Mouse (Mus musculus) adrenal gland, adult (tissue): Measurements from ENCODE around the gene Zfp36l2.

Experiments
- DNase-seq, 2 experiments: peaks; one replicate each; pipeline ENCODE4 v3.0.0; 2022 to 2023; ENCODE audit warnings: low spot score in 1 of 2; ENCODE audit not compliant: inconsistent age in 2 of 2

Zfp36l2 gene

GRCm38 (mm10) chr17:84179026-84179972 lies 8.4 kb downstream of the Zfp36l2 start:
- DNase-seq, result peak; percentile 5 to 17

DNA sequence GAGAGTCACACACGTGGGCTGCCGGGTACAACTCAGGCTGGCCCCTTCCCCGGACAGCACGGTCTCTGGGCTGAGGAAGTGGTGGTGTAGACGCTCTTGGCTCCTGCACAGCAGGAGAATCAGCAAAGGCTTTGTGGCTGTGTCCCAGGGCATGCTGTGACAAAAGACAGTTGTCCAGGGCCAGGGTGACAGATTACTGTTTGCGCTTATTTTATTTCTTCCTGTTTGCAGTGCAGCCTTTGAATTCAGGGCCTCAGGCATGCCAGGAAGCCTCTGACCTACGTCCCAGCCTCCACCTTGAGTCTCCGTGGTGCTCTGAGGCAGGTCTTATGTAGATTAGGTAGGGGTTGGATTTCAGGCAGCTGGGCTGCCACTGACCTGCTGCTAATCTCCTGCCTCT lies 10.3 kb downstream of the Zfp36l2 start:
- DNase-seq, result peak; percentile 34 to 67

DNA sequence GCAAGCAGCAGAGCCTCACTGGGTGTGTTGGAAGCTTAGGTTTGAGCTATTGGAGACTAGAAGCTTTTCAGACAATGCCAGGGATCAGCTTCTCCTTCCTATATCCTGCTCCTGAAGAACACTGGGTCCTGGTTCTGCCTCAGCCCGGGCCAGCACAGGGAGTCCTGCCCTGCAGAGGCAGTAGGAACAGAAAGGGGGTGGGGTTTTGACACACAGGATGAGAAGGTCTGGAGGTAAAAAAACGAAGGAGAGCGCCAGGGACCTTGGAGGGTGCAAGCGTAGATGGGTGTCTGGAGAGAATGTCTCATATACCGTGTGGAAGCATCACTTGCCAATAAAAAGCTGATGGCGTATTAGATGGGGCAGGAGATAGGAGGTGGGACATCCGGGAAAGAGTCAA lies 11.3 kb downstream of the Zfp36l2 start:
- peak; percentile 11 to 21 for DNase-seq

DNA sequence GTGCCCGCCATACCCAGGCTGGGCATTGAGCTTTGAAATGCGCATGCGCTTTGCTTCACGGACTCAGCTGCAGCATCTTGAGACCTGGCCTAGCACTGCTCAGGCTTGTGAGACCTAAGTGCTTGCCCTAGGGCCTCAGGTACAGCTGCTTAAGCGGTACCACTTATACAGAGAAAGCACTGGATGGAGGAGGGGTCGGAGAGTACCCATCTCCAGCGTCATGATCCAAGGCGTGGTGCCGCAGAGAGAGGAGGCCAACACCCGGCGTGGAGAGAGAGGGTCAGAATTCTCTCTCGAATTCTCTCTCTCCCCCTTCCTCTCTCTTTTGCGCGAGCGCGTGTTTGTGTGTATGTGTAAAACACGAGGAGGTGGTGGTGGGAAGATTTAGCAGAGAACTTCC lies 12.6 kb downstream of the Zfp36l2 start:
- peak in 1 of 2 experiments; percentile 4 for DNase-seq

DNA sequence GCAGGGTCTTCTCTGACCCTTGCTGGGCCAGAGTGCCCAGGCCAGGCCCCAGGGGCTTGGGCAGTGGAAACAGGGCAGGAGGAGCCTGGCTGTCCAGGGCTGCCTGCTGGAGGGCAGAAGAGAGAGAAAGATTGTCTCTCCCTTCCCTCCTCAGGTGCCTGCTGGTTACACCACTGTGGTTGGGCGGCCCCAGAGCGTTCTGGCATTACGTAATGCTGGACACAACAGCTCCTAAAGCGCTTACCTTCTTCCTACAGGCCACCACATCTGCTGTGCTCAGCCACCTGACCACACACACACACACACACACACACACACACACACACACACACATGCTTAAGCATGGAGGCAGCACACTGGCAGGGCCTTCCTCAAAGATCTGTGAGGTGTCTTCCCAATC lies 20.4 kb downstream of the Zfp36l2 start:
- DNase-seq, result peak in 1 of 2 experiments; percentile 1

DNA sequence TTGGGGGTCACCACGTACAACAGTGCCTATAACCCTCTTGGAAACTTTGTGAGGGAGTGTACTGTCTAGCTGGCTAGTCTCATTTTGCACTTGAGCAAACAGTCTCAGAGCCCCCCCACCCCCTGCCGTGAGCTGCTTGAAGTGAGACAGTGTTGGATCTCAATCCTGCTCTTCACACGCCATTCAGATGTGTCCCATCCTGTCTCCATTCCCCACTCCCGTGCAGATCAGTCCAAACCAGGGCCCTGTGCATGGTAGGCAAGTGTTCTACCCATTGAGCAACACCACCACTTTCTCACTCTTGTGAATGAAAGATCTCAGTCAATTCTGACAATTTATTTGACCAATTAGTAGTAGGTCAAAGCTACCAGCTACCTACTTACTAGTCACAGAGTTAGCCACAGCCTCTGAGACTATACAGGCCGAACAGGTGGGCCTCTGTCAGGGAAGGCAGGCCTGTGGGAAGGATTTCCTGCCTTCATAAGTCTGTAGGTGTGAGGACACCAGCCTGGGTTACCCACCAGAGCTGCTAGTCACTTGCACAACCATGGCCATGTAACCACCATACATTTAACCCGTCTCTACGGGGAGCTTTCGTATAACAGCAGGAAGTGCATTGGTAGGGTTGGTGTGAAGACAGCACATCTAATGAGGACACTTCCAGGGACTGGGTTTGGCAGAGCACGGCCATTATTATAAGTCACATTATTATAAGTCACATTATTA lies 21.4 kb downstream of the Zfp36l2 start:
- peak; percentile 2 to 16 for DNase-seq

DNA sequence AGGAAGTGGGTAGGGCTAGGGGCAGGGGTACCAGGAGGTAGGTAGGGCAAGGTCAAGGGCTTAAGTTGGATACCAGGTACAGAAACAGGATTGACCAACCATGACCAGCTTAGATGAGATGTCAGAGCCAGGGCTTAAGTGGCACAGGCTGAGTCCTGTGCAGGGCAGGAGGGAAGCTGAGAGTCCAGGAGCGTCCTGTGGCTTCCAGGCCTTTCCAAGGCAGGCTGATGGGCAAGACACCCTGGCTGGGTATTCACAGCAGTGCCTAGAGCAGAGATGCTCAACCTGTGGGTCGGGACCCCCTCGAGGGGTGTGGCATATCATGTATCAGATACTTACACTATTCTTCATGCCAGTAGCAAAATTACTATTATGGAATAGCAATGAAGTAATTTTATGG lies 22.0 kb downstream of the Zfp36l2 start:
- peak in 1 of 2 experiments; percentile 0 for DNase-seq

DNA sequence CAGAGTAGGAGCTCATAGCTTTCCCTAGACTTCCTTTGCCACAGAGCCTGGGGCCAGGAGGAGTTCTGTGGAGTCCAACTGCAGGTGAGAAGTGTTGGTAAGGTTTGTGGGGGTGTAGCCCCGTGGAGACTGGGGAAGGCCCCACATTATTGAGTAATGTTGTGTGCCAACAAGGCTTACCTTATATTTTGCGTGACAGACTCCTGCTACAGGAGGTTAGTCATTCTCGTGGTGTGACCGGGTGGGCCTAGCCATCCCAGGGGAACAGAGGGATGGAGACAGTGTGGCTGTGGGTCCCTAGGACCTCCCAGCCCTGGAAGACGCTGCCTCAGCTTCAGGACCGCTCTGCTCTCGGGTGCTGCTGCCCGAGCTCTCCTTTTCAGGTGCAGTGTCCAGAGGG lies 23.6 kb downstream of the Zfp36l2 start:
- peak in 1 of 2 experiments; percentile 2 for DNase-seq

DNA sequence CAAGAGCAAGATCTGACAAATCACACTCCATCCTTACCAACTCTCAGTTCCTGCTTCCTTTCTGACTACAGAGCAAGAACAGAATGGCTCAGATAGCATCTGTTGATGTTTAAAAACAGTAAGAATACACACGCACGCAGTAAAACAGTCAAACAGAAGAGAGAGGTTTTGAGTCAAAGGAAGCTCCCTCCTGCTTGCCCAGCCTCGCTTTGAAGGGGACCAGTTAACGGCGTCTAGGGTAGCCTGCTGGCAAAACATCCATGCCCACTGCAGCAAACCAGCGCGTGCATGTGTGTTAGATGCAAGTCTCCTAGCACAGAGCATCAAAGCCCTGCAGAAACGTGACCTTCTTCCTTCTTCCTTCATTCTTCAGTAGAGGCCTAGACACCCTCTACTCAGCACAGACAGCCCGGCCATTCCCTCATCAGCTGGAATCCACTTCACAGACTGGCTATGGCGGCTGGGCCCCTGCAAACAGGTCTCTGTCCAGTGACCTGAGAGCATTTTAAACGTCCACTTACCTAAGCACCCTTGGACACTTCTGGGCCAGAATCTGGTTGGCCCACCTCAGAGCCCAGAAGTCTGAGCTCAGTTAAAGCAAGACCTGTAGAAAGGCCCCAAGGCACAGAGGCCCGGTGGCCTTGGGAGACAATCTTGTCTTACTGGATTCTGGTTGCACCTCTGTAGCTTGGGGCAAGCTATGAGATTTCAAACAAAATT lies 24.5 kb downstream of the Zfp36l2 start:
- peak in 1 of 2 experiments; percentile 1 for DNase-seq

GRCm38 (mm10) chr17:84162211-84162760 lies 25.5 kb downstream of the Zfp36l2 start:
- peak in 1 of 2 experiments; percentile 2 for DNase-seq

GRCm38 (mm10) chr17:84161231-84161854 lies 26.4 kb downstream of the Zfp36l2 start:
- DNase-seq, result peak in 1 of 2 experiments; percentile 5

DNA sequence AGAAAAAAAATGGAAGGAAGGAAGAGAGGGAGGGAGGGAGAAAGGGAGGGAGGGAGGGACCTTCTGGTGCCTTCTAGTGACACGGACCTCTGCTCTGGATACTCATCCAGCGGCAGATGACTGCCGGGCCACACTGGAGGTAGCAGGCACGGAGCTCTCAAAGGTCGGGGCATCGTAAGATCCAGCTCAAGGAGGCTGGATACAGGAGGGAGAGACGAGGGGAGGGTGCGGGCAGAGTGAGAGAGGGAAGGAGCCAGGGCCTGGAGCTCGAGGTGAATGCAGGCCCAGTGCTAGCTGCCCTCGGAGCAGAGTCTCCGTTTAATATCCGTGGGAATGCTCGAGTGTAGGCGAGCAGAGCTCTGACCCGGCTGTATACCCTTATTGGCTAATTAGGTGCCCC lies 28.9 kb downstream of the Zfp36l2 start:
- no peak for DNase-seq

GRCm38 (mm10) chr17:84158461-84158795 lies 29.3 kb downstream of the Zfp36l2 start:
- no peak for DNase-seq

DNA sequence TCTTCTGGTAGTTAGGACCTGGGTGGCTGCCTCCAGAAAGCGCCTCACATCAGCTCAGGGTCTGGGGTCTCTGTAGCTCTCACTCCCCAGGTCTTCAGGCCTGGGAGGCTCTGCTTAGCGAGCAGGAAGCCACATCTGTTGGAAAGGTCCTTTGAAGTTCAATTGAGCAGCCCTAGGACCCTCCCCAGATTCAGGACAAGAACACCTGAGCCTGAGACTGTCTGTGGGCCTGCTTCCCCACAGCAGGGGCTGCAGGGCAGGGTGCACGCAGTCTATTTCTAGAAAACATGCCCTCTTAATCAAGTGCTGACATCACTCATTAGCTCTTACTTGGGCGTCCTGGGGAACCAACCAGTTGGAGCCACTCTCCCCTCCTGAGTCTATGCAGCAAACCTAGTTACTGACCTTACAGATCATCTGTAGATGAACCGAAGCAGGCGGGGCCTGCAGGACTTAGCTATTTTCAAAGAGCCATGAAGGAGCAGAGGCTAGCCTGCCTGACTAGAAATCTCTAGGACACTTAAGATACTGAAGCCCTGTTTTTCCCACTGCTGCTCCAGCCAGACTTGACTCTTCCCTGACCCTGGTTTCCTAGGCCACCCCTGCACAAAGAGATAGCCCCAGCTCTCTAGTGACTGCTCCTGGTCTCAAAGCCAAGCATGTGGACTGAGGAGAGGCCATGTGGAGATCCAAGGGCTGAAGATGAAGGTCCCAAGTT lies 29.8 kb downstream of the Zfp36l2 start:
- no peak for DNase-seq

DNA sequence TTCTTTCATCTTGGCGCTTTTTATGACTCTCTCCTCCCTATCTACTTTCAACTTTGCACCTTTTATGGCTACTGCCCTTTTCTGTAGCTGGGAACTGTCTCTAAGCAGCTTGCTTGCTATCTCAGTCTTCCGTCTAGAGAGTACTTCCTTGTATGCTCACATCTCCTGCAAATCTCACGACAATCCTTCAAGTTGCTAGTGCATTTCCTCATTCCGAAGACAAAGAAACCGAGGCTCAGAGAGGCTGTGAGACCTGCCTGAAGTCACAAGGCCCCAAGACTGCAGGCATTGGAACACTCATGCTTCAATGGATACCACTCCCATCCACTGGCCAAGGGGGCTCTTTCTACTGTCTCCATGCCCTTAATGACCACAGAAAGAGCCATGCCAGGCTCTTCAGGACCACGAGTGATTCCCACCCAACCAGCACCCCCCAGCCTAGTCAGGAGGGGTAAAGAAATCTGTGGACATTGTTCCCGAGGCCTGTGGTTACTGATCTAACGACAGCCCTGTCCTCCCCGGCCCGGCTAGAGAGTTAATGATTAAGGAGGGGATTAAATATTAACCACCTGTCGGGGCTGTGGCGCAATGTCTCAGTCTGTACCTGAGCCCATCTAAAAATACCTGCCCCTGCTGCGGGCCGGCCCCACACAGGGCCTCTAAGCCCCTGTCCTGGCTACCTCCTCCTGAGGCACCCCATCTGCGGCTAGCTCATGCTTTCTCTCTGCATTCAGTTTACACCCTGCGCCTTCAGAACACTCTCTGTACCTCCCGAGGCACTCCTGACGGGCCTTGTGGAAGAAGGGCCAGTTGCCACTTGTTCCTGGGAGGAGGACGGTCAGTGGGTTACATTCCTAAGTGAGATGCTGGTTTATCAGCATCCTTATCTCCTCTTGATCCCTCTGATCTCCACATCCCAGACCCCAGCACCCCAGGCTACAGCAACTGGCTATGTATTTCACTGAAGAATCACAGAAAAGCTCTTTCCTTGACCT lies 30.7 kb downstream of the Zfp36l2 start:
- no peak for DNase-seq

DNA sequence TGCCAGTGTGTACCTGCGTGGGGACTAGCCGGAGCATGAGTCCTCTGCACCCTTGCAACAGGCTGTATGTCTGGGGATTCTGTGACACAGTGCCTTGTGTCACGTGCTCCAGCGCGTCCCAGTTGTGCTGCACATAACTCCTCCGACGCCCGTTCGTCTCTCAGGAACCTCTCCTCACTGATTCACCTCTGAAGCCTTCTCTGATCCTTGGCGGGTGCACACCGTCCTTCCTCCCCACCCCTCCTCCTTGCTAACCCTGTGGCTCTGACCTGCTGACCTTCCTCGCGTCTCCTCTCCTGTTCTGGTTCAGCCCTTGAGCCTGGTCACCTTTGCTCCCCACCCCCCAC lies 31.5 kb downstream of the Zfp36l2 start:
- no peak for DNase-seq

DNA sequence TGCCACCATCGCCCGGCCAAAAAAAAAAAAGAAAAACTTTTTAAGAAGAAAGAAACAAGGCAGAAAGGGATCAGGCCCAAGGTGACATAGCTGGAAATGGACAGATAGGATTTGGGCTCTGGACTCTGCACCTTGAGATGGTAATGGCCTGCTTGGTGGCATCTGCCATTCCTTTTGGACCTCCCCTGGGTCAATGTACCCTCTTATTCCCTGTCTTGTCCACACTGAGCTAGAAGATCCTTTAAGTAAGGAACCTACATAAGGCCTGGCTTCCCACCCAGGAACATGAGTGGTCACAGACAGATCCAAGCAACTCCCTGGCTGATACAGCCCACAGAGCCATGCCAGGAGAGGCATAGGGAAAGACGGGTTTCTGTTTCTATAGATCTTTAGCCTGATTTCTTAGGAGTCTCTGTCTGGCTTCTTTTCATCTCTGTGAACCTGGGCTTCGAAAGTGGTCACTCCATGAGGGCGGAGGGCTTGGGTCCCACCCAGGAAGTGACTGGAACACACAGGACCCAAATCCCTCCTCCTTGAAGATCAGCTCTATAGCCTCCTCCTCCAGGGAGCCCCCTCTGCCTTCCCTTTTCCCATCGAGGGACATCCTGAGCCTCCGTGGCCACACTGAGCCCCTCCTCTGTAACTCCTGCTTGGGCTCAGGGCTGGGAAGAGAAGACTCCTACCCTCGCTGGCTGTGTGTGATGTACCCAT lies 32.1 kb downstream of the Zfp36l2 start:
- no peak for DNase-seq

GRCm38 (mm10) chr17:84155029-84155338 lies 32.8 kb downstream of the Zfp36l2 start:
- DNase-seq, result no peak
